Mouse (Mus musculus) effector memory CD4-positive, alpha-beta T cell, adult 5 months (primary cell): ENCODE measurements around the gene Vmn2r97. TPM values are rescaled to one million over a fixed set of nuclear protein-coding genes. Genes with fewer than 3 reads are reported as not detected.

Experiments used
- polyA plus RNA-seq: library from polyadenylated mRNA; unstranded; fragments of 100-300 nt; shearing (Covaris generic); gene quantifications from one replicate; pipeline ENCODE4 v1.2.1, GENCODE M21; 2017

The Vmn2r97 gene
- 7.9 TPM for polyA plus RNA-seq

GRCm38 (mm10) chr17:18914000-18914399, at the start of gene Vmn2r97:
Gene Vmn2r97, plus strand, starts transcription at chr17:18914300.

Other genes with a start within 250 kb of the Vmn2r97 start
- gene Vmn2r98, start 139.2 kb downstream of the Vmn2r97 start, polyA plus RNA-seq, result not detected